Mouse (Mus musculus) heart, adult 2 months (tissue): Measurements from ENCODE around the gene Prcd. TPM values are rescaled to one million over a fixed set of nuclear protein-coding genes. Genes with fewer than 3 reads are reported as not detected.

Experiments used
- DNase-seq, 2 experiments: peaks; one replicate each; pipeline ENCODE4 v3.0.0; 2021
- H3K27ac ChIP-seq: fragments of 200-600 bp; 2 replicates; pipeline ENCODE4 v1.8.1; 2022
- H3K27me3 ChIP-seq: fragments of 200-500 bp; 2 replicates; pipeline ENCODE4 v1.6.1; 2012; ENCODE audit warnings: mild to moderate bottlenecking, low read length, inconsistent platforms, mixed read lengths; ENCODE audit not compliant: control insufficient read depth, insufficient read depth
- H3K36me3 ChIP-seq: fragments of 200-500 bp; 2 replicates; pipeline ENCODE4 v1.6.1; 2012; ENCODE audit warnings: low read length, inconsistent platforms; ENCODE audit not compliant: control insufficient read depth, insufficient read depth
- H3K4me1 ChIP-seq: fragments of 200-500 bp; 2 replicates; pipeline ENCODE4 v1.6.1; 2011; ENCODE audit warnings: low read length; ENCODE audit not compliant: control insufficient read depth, insufficient read depth
- H3K4me3 ChIP-seq: fragments of 200-600 bp; 2 replicates; pipeline ENCODE4 v1.8.1; 2022
- H3K79me2 ChIP-seq: fragments of 200-500 bp; replicated peaks from 2 replicates; pipeline ENCODE4 v1.6.1; 2012; ENCODE audit warnings: mild to moderate bottlenecking, inconsistent platforms, low read length, moderate library complexity, mixed read lengths; ENCODE audit not compliant: control insufficient read depth, insufficient read depth
- H3K9ac ChIP-seq: fragments of 200-500 bp; 2 replicates; pipeline ENCODE4 v1.6.1; 2012; ENCODE audit warnings: low read depth, mild to moderate bottlenecking, control low read depth, inconsistent platforms, low read length, mixed read lengths
- CTCF ChIP-seq: fragments of 200-600 bp; IDR thresholded peaks from 2 replicates; pipeline ENCODE4 v1.8.1; 2022; ENCODE audit warnings: antibody characterized with exemption, mild to moderate bottlenecking, moderate library complexity
- EP300 ChIP-seq: fragments of 200-500 bp; IDR thresholded peaks from 2 replicates; pipeline ENCODE4 v1.6.1; 2011; ENCODE audit warnings: low read depth, low read length, control low read depth; ENCODE audit not compliant: insufficient read depth
- POLR2A ChIP-seq: fragments of 200-500 bp; IDR thresholded peaks from 2 replicates; pipeline ENCODE4 v1.6.1; 2011; ENCODE audit warnings: mild to moderate bottlenecking, low read depth, low read length, control low read depth; ENCODE audit not compliant: insufficient read depth
- WGBS: fragments of 180-500 bp; shearing (Covaris S2); methylation state at CpG from one replicate; pipeline ENCODE4 v1.1.7; 2018; 5-methylcytosine and 5-hydroxymethylcytosine counted together
- intact Hi-C: fragments of 180-260 bp; cut with DNase I; formaldehyde crosslinking; loops from one replicate; pipeline ENCODE4 v1.15.1; 2025
- polyA plus RNA-seq: library from polyadenylated mRNA; depleted of rRNA; stranded (reverse); fragments of >200 nt; gene quantifications from 2 replicates; pipeline ENCODE4 v1.2.3, GENCODE M21; 2012
- total RNA-seq, 2 experiments: library from RNA; stranded (reverse); gene quantifications; 2 replicates each; pipeline ENCODE4 v1.2.3; 2021

Gene Prcd
- total and polyA plus RNA-seq, 3 experiments, result 1.1 to 1.3 (median 1.1) TPM

DNA sequence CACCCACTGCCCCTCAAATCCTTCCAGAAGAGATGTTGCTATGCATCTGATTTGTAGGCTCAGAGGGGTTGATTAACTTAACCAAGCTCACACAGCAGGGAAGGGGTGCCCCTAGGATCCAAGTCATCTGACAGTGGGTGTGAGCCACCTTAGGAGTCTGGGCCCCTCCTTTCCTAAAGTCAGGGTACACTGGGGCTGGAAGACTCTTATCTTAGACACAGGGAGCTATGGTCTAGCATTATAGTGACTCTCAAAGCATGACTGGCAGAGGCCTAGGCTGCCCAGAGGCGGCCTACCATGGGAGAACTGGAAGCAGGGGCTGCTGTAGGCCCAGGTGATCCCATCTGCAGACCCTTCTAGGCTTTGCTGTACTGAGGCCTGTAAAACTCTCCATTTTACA lies 40.8 kb upstream of the Prcd start:
- intact Hi-C loops, result no loop called here

GRCm38 (mm10) chr11:116613234-116613633 lies 40.1 kb upstream of the Prcd start:
- no peak overlapping the region for H3K9ac ChIP-seq
- H3K27ac ChIP-seq, result no peak overlapping the region
- no peaks in the 10 kb centered on the region for H3K27me3 ChIP-seq
- H3K79me2 ChIP-seq, result peaks cover 6% of the 10 kb centered on the region; the same call in 1 of the 2 replicates
- no peak for DNase-seq
- 71% methylated on average over 6 of the region's 6 CpGs for WGBS
- H3K36me3 ChIP-seq, result peaks cover 2% of the 10 kb centered on the region; the same call in 1 of the 2 replicates
- intact Hi-C loops, result no loop called here
- peaks cover 30% of the 10 kb centered on the region for H3K4me1 ChIP-seq
- H3K4me3 ChIP-seq, result no peak overlapping the region
- TF ChIP-seq POLR2A (no peak), EP300 (no peak), CTCF (no peak)

More for the DNA sequence above, 40.8 kb upstream of the Prcd start:
- no peak overlapping the region for H3K9ac ChIP-seq
- no peak overlapping the region; the same call in 1 of the 2 replicates for H3K27ac ChIP-seq
- 100% methylated on average over 1 of the region's 1 CpGs for WGBS
- no peak for TF ChIP-seq POLR2A
- TF ChIP-seq EP300, result no peak
- TF ChIP-seq CTCF, result no peak
- DNase-seq, result no peak
- peaks cover 6% of the 10 kb centered on the region; the same call in 1 of the 2 replicates for H3K79me2 ChIP-seq
- peaks cover 23% of the 10 kb centered on the region for H3K4me1 ChIP-seq
- peaks cover 2% of the 10 kb centered on the region; the same call in 1 of the 2 replicates for H3K36me3 ChIP-seq
- no peak overlapping the region for H3K4me3 ChIP-seq
- H3K27me3 ChIP-seq, result no peaks in the 10 kb centered on the region

GRCm38 (mm10) chr11:116615735-116616437 lies 37.4 kb upstream of the Prcd start:
- intact Hi-C loops, result no loop called here
- H3K27me3 ChIP-seq, result no peaks in the 10 kb centered on the region
- H3K4me1 ChIP-seq, result peaks cover 51% of the 10 kb centered on the region
- peak overlapping the region; percentile 21; the same call in 1 of the 2 replicates for H3K4me3 ChIP-seq
- DNase-seq, result peak; percentile 79 to 84
- peaks cover 2% of the 10 kb centered on the region; the same call in 1 of the 2 replicates for H3K36me3 ChIP-seq
- H3K27ac ChIP-seq, result peak overlapping the region; percentile 90
- H3K79me2 ChIP-seq, result peaks cover 6% of the 10 kb centered on the region
- H3K9ac ChIP-seq, result peak overlapping the region; percentile 20; the same call in 1 of the 2 replicates
- TF ChIP-seq POLR2A (no peak; the same call in 1 of the 2 replicates), EP300 (peak; percentile 49; the same call in 1 of the 2 replicates), CTCF (peak; percentile 63)
- 25% methylated on average over 15 of the region's 15 CpGs for WGBS

DNA sequence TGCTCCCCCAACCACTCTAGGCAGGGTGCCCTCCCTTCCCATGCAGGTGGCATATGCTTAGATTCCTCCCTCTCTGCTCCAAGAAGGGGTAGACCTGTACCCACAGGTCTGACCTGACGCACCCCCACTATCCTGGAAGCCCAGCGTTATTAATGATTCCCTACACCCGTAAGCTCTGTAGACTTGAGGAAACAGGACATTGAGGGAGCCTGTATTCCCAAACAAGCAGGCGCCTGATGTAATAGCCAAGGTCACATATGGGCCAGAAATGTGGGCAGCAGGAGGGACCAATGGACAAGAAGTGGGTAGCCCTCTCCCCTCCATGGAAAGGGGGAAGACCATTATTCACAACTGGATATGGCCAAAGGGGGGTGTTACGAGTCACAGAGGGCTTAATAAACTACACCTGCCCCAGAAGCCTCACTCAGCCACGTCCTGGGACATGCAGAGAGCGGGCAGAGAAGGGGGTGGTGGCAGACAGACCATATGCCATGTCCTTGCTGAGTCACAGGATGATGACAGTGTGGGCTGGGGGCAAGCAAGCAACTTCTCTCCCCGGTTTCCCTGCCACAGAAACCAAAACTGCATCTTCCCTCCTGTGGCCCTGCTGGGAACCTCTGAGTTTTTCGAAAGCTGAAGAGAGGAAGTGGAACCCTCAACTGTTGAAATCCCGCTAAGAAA lies 36.8 kb upstream of the Prcd start:
- TF ChIP-seq EP300 (no peak), POLR2A (no peak), CTCF (no peak; the same call in 1 of the 2 replicates)
- H3K4me3 ChIP-seq, result peak overlapping the region; percentile 18; the same call in 1 of the 2 replicates
- WGBS, result 54% methylated on average over 10 of the region's 10 CpGs
- H3K27me3 ChIP-seq, result no peaks in the 10 kb centered on the region
- peak overlapping the region; percentile 28 for H3K9ac ChIP-seq
- intact Hi-C loops, result no loop called here
- peaks cover 6% of the 10 kb centered on the region for H3K79me2 ChIP-seq
- DNase-seq, result peak; percentile 44 to 47
- peaks cover 57% of the 10 kb centered on the region for H3K4me1 ChIP-seq
- H3K36me3 ChIP-seq, result peaks cover 2% of the 10 kb centered on the region; the same call in 1 of the 2 replicates
- peak overlapping the region; percentile 90 for H3K27ac ChIP-seq

DNA sequence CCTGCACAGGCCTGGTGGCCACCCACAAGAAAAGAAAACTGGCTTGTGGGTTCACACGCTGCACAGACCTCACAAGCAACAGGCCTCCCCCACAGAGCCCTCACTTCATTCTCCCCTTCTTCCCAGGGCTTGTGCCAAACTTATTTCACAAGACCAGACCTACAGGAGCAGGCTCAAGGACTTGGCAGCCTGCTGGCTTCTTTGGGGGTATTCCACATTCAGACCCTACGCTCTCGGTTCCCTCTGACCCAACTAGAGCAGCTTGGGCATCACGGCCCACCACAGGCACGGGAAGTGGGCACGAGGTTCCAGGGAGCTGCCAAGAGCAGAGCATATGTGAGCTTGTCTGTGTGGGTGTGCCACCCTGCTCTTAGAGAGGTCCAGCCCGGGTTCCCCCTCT lies 35.7 kb upstream of the Prcd start:
- peak; percentile 50 to 54 for DNase-seq
- WGBS, result 65% methylated on average over 7 of the region's 7 CpGs
- Histone ChIP-seq H3K4me3 (no peak overlapping the region), H3K79me2 (peaks cover 6% of the 10 kb centered on the region), H3K27me3 (no peaks in the 10 kb centered on the region), H3K9ac (no peak overlapping the region), H3K27ac (peak overlapping the region; percentile 36), H3K4me1 (peaks cover 65% of the 10 kb centered on the region), H3K36me3 (peaks cover 2% of the 10 kb centered on the region; the same call in 1 of the 2 replicates)
- TF ChIP-seq POLR2A (no peak), EP300 (no peak), CTCF (no peak)
- intact Hi-C loops, result no loop called here

GRCm38 (mm10) chr11:116618666-116619065 lies 34.7 kb upstream of the Prcd start:
- H3K27me3 ChIP-seq, result no peaks in the 10 kb centered on the region
- H3K36me3 ChIP-seq, result peaks cover 2% of the 10 kb centered on the region; the same call in 1 of the 2 replicates
- intact Hi-C loops, result no loop called here
- TF ChIP-seq CTCF (no peak), POLR2A (no peak), EP300 (no peak)
- H3K27ac ChIP-seq, result peak overlapping the region; percentile 27; the same call in 1 of the 2 replicates
- peaks cover 68% of the 10 kb centered on the region for H3K4me1 ChIP-seq
- no peak overlapping the region for H3K4me3 ChIP-seq
- no peak overlapping the region for H3K9ac ChIP-seq
- 87% methylated on average over 7 of the region's 7 CpGs for WGBS
- DNase-seq, result no peak
- H3K79me2 ChIP-seq, result peaks cover 8% of the 10 kb centered on the region
